Mouse (Mus musculus): ENCODE data around the gene Deup1.

- no peak for TF ChIP-seq CTCF (IDR thresholded peaks at IDR 0.05; ENCODE audit: low read depth)
- no peak for TF ChIP-seq EP300 (IDR thresholded peaks at IDR 0.05; ENCODE audit: low read depth)
Measured at GRCm38 (mm10) chr9:15526539-15526938, 101.2 kb downstream of the Deup1 start.
